Mouse (Mus musculus): ENCODE data around the gene Serinc5. TPM values are rescaled to one million over a fixed set of nuclear protein-coding genes. Genes with fewer than 3 reads are reported as not detected.

The Serinc5 gene
- polyA plus RNA-seq, 1 experiment from 2014 or later = 15.4 TPM

DNA sequence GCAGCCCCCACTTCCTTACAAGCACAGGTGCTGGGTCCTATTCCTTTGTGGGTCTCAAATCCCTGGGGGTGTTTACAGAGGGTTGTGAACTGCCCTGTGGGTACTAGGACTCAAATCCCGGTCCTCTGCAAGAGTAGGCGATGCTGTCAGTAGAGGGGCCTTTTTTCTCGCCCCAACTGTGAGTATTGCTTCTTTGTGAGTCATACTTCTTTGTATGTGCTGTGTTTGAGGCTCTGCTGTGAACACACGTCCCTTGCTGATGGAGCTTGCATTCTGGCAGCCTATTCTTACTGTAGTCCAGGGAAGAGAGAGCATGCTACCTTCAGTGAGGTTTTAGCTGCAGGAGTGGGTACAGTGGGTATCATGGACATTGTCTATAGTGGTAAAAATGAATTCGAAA, 4.3 kb downstream of the Serinc5 start:
- 77% methylated on average over 5 of the region's 5 CpGs for WGBS
- Histone ChIP-seq H3K9me3 (replicated peaks) (no peaks in the 10 kb centered on the region), H3K9ac (no peak overlapping the region), H3K36me3 (no peaks in the 10 kb centered on the region), H3K4me3 (no peak overlapping the region), H3K4me1 (replicated peaks) (peaks cover 11% of the 10 kb centered on the region), H3K27ac (ENCODE audit: poor library complexity, severe bottlenecking) (no peak overlapping the region), H3K27me3 (replicated peaks) (no peaks in the 10 kb centered on the region), H3K4me2 (no peak overlapping the region)
- ATAC-seq (ENCODE audit: insufficient number of reproducible peaks, low FRiP score) = no peak

- 87% methylated on average over 8 of the region's 8 CpGs for WGBS
- Histone ChIP-seq H3K27ac (ENCODE audit: poor library complexity, severe bottlenecking) (no peak overlapping the region), H3K4me2 (no peak overlapping the region), H3K4me1 (replicated peaks) (peaks cover 11% of the 10 kb centered on the region), H3K4me3 (no peak overlapping the region), H3K27me3 (replicated peaks) (no peaks in the 10 kb centered on the region), H3K9me3 (replicated peaks) (no peaks in the 10 kb centered on the region), H3K9ac (no peak overlapping the region), H3K36me3 (no peaks in the 10 kb centered on the region)
- ATAC-seq (ENCODE audit: insufficient number of reproducible peaks, low FRiP score) = no peak
Measured at GRCm38 (mm10) chr13:92616459-92616858, 5.6 kb downstream of the Serinc5 start.

DNA sequence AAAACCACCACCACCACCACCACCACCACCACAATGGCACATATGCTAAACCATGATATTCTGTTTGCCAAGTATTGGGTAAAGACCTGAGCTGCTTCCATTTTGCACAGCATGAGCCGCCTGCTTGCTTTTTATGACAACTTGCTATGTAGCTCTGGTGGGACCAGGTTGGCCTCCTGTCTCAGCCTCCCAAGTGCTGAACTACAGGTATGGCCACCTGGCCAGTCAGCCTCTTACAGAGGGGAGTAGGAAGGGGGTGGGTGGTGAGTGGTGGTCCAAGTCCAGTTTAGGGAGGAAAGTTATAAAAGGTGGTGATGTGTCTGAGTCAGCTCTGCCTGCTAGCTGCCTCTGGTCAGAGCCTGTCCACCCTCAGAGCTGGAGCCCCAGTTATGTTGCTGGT, 15.3 kb downstream of the Serinc5 start:
- H3K4me3 ChIP-seq = no peak overlapping the region
- 88% methylated on average over 1 of the region's 1 CpGs for WGBS
- no peak overlapping the region for H3K4me2 ChIP-seq
- H3K4me1 ChIP-seq (replicated peaks) = peaks cover 15% of the 10 kb centered on the region
- H3K36me3 ChIP-seq = peaks cover 24% of the 10 kb centered on the region
- no peak for ATAC-seq (ENCODE audit: insufficient number of reproducible peaks, low FRiP score)
- H3K27ac ChIP-seq (ENCODE audit: poor library complexity, severe bottlenecking) = no peak overlapping the region
- no peak overlapping the region for H3K9ac ChIP-seq
- H3K27me3 ChIP-seq (replicated peaks) = no peaks in the 10 kb centered on the region
- H3K9me3 ChIP-seq (replicated peaks) = 0 out of 2 replicates have a peak, but pooled peaks cover 7% of the 10 kb centered on the region

- no peak for ATAC-seq (ENCODE audit: insufficient number of reproducible peaks, low FRiP score)
- 91% methylated on average over 5 of the region's 5 CpGs for WGBS
Measured at GRCm38 (mm10) chr13:92626725-92627124, 15.8 kb downstream of the Serinc5 start.

DNA sequence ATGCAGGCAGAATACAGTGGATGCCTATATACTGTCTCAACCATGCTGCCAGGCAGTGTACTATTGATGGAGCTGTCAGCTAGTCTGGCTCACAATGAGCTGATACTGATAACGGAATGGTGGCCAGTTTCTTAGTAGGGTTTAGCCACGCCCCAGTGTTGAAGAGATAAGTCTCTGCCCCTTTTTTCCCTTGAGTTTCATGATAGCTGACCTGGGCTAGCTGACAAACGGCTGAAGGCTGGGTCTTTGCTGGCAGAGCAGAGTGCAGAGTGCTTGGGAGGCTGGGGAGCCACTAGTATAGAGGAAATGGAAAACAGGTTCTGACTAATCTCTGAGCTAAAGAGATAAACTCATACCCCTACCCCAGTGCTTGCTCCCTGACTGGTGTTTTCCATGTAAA, 18.6 kb downstream of the Serinc5 start:
- H3K4me3 ChIP-seq = no peak overlapping the region
- H3K4me2 ChIP-seq = no peak overlapping the region
- no peak overlapping the region for H3K9ac ChIP-seq
- H3K9me3 ChIP-seq (replicated peaks) = 0 out of 2 replicates have a peak, but pooled peaks cover 7% of the 10 kb centered on the region
- 13% methylated on average over 3 of the region's 3 CpGs for WGBS
- peaks cover 24% of the 10 kb centered on the region for H3K36me3 ChIP-seq
- peak; percentile 88 for ATAC-seq (ENCODE audit: insufficient number of reproducible peaks, low FRiP score)
- no peaks in the 10 kb centered on the region for H3K27me3 ChIP-seq (replicated peaks)
- H3K4me1 ChIP-seq (replicated peaks) = peaks cover 42% of the 10 kb centered on the region
- peak overlapping the region; percentile 51 for H3K27ac ChIP-seq (ENCODE audit: poor library complexity, severe bottlenecking)

More at GRCm38 (mm10) chr13:92626725-92627124, 15.8 kb downstream of the Serinc5 start:
- 0 out of 2 replicates have a peak, but pooled peaks cover 7% of the 10 kb centered on the region for H3K9me3 ChIP-seq (replicated peaks)
- H3K9ac ChIP-seq = no peak overlapping the region
- H3K4me3 ChIP-seq = no peak overlapping the region
- peaks cover 20% of the 10 kb centered on the region for H3K4me1 ChIP-seq (replicated peaks)
- H3K4me2 ChIP-seq = no peak overlapping the region
- peaks cover 24% of the 10 kb centered on the region for H3K36me3 ChIP-seq
- no peak overlapping the region for H3K27ac ChIP-seq (ENCODE audit: poor library complexity, severe bottlenecking)
- no peaks in the 10 kb centered on the region for H3K27me3 ChIP-seq (replicated peaks)

- Histone ChIP-seq H3K36me3 (peaks cover 11% of the 10 kb centered on the region), H3K4me1 (replicated peaks) (peaks cover 52% of the 10 kb centered on the region), H3K27ac (ENCODE audit: poor library complexity, severe bottlenecking) (no peak overlapping the region), H3K9ac (no peak overlapping the region), H3K9me3 (replicated peaks) (0 out of 2 replicates have a peak, but pooled peaks cover 7% of the 10 kb centered on the region), H3K4me3 (no peak overlapping the region), H3K4me2 (no peak overlapping the region), H3K27me3 (replicated peaks) (no peaks in the 10 kb centered on the region)
- no peak for ATAC-seq (ENCODE audit: insufficient number of reproducible peaks, low FRiP score)
- 86% methylated on average over 4 of the region's 4 CpGs for WGBS
Measured at GRCm38 (mm10) chr13:92631450-92631849, 20.6 kb downstream of the Serinc5 start.

- 39% methylated on average over 4 of the region's 4 CpGs for WGBS
- H3K4me2 ChIP-seq = no peak overlapping the region
- no peak overlapping the region for H3K27ac ChIP-seq (ENCODE audit: poor library complexity, severe bottlenecking)
- H3K4me3 ChIP-seq = no peak overlapping the region
- peaks cover 60% of the 10 kb centered on the region for H3K4me1 ChIP-seq (replicated peaks)
- H3K36me3 ChIP-seq = peaks cover 4% of the 10 kb centered on the region; the same call in 1 of the 2 replicates
- ATAC-seq (ENCODE audit: insufficient number of reproducible peaks, low FRiP score) = no peak
- H3K9me3 ChIP-seq (replicated peaks) = 0 out of 2 replicates have a peak, but pooled peaks cover 7% of the 10 kb centered on the region
- H3K9ac ChIP-seq = no peak overlapping the region
- H3K27me3 ChIP-seq (replicated peaks) = no peaks in the 10 kb centered on the region
Measured at GRCm38 (mm10) chr13:92632550-92632949, 21.7 kb downstream of the Serinc5 start.

GRCm38 (mm10) chr13:92635040-92635439, 24.1 kb downstream of the Serinc5 start:
- H3K27ac ChIP-seq (ENCODE audit: poor library complexity, severe bottlenecking) = peak overlapping the region; percentile 41; the same call in 1 of the 2 replicates
- no peak overlapping the region for H3K9ac ChIP-seq
- H3K4me1 ChIP-seq (replicated peaks) = peaks cover 56% of the 10 kb centered on the region
- peak; percentile 70 for ATAC-seq (ENCODE audit: insufficient number of reproducible peaks, low FRiP score)
- H3K9me3 ChIP-seq (replicated peaks) = 0 out of 2 replicates have a peak, but pooled peaks cover 4% of the 10 kb centered on the region
- no peak overlapping the region for H3K4me2 ChIP-seq
- no peaks in the 10 kb centered on the region for H3K27me3 ChIP-seq (replicated peaks)
- H3K36me3 ChIP-seq = no peaks in the 10 kb centered on the region; the same call in 1 of the 2 replicates
- H3K4me3 ChIP-seq = no peak overlapping the region
- 61% methylated on average over 2 of the region's 2 CpGs for WGBS

- H3K9me3 ChIP-seq (replicated peaks) = no peaks in the 10 kb centered on the region
- no peaks in the 10 kb centered on the region for H3K36me3 ChIP-seq
- WGBS = 66% methylated on average over 6 of the region's 6 CpGs
- H3K4me3 ChIP-seq = no peak overlapping the region
- no peak overlapping the region for H3K9ac ChIP-seq
- H3K4me2 ChIP-seq = no peak overlapping the region
- H3K27ac ChIP-seq (ENCODE audit: poor library complexity, severe bottlenecking) = peak overlapping the region; percentile 21; the same call in 1 of the 2 replicates
- ATAC-seq (ENCODE audit: insufficient number of reproducible peaks, low FRiP score) = no peak
- peaks cover 52% of the 10 kb centered on the region for H3K4me1 ChIP-seq (replicated peaks)
- H3K27me3 ChIP-seq (replicated peaks) = no peaks in the 10 kb centered on the region
Measured at GRCm38 (mm10) chr13:92636226-92636909, 25.5 kb downstream of the Serinc5 start.

GRCm38 (mm10) chr13:92636910-92637275, 26.0 kb downstream of the Serinc5 start:
- H3K4me2 ChIP-seq = peak overlapping the region; percentile 51
- H3K4me3 ChIP-seq = no peak overlapping the region
- no peaks in the 10 kb centered on the region for H3K27me3 ChIP-seq (replicated peaks)
- 6% methylated on average over 7 of the region's 7 CpGs for WGBS
- H3K9me3 ChIP-seq (replicated peaks) = no peaks in the 10 kb centered on the region
- peak; percentile 52 for ATAC-seq (ENCODE audit: insufficient number of reproducible peaks, low FRiP score)
- H3K36me3 ChIP-seq = no peaks in the 10 kb centered on the region
- H3K4me1 ChIP-seq (replicated peaks) = peaks cover 47% of the 10 kb centered on the region
- H3K9ac ChIP-seq = no peak overlapping the region
- H3K27ac ChIP-seq (ENCODE audit: poor library complexity, severe bottlenecking) = no peak overlapping the region

DNA sequence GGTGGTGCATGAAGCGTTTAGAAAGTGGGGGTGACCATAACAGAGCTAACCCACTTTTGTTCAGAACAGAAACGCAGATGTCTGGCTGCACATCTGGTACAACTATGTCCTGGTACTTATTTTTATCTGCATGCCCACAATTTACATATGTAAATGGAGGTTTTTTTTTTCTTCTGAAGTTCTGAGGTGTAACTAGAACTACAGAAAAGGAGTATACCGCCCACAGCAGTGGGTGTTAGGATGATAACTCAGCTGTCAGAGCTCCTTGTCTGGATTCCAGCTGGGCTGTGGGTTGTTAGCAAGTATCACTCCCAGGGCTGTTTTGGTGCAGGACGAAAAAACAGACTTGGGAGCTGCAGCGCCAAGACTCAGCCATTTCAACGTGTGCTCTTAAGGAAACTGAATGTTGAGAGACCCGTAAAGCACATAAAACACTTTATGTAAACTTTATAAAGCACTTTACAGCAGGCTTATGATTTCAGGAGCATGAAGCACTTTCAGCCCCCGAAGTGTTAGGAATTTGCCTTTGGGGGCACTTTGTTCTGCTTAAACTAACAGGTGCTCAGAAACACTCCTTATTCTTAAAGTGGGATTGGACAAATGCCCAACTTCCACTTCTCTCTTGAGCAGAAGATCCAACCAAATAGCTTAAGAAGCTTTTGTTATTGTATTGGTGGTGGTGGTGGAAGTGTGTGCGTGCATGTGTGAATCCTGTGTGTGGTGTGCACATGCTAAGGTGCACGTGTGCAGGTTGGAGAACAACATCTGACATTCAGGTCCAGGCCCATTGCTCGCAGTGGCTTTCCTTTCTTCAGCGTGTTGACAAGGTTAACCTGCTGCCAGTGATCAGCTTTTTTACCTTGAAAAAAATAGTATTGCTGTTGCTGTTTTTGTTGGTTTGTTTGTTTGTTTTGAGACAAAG, 28.5 kb downstream of the Serinc5 start:
- 62% methylated on average over 12 of the region's 12 CpGs for WGBS
- no peaks in the 10 kb centered on the region for H3K36me3 ChIP-seq
- H3K27me3 ChIP-seq (replicated peaks) = no peaks in the 10 kb centered on the region
- H3K9me3 ChIP-seq (replicated peaks) = no peaks in the 10 kb centered on the region
- peaks cover 28% of the 10 kb centered on the region for H3K4me1 ChIP-seq (replicated peaks)
- H3K4me3 ChIP-seq = no peak overlapping the region
- no peak for ATAC-seq (ENCODE audit: insufficient number of reproducible peaks, low FRiP score)
- H3K9ac ChIP-seq = no peak overlapping the region
- H3K27ac ChIP-seq (ENCODE audit: poor library complexity, severe bottlenecking) = no peak overlapping the region
- H3K4me2 ChIP-seq = no peak overlapping the region
